Mouse (Mus musculus) urinary bladder, postnatal 14 days (tissue): ENCODE data around the gene Fut7.

ENCODE experiments used
- DNase-seq: peaks from one replicate; pipeline ENCODE4 v3.0.0; 2021; ENCODE audit warnings: low spot score

The Fut7 gene

GRCm38 (mm10) chr2:25425481-25425880 lies 2.4 kb downstream of the Fut7 start:
- no peak for DNase-seq

DNA sequence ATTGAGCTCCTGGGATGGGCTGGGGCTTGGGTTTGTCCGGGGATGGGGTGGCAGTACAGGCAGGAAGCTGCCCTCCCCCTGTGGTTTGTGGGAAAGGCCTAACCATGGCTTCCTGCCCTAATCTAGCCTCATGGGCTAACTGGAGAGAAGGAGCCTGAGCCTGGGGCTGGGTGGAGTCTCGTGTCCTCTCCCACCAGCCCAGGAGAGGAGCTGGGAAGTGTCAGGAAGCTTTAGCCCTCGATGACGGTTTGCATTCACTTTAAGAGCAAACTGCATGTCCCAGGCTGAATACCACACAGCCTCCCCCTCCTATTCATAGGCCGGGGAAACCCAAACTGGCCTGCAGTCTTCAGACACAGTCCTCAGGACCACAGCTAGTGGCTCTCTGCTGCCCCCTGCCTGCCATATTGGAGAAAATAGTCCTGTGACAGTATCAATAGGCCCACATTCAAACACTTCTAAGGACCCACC lies 3.7 kb downstream of the Fut7 start:
- peak; percentile 73 for DNase-seq

GRCm38 (mm10) chr2:25427256-25427655 lies 4.2 kb downstream of the Fut7 start:
- DNase-seq = no peak

DNA sequence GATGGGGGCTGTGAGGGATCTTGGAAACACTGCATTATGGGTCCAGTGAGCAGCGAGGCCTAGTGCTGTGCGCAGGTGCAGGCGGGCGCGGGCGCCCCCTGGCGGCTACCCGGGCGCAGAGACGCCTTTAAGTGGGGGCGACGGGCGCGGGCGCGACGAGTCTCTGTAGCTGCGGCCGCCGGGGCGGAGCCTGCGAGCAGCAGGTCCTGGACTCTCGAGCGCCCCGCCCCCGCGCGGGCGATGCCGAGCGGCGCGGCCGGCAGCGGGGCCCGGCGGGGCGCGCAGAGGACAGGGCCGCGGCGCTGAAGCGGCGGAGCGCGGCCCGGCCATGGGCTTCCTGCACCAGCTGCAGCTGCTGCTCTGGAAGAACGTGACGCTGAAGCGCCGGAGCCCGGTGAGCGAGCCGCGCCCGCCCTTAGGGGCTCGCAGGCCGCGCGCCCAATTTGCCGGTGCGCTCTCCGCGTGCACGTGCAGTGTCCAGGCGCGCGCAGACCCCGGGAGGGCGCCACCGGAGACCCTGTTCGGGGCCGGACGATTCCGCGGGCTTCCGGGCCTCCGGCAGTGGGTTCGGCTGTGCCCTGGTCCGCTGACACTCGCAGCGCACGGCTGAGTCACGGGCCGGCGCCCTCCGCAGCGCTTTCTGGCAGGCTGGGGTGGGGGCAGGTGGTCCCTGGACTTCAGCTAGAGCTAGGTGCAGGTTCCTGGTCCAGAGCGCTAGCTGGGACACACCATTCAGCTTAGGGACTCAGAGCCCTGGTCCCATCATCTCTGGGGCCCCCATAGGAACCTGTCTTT lies 5.6 kb downstream of the Fut7 start, which contains the start of gene Abca2:
Abca2 (plus strand) TSS at position 262 of the 795 bp plus-strand sequence.
- peak; percentile 93 for DNase-seq

DNA sequence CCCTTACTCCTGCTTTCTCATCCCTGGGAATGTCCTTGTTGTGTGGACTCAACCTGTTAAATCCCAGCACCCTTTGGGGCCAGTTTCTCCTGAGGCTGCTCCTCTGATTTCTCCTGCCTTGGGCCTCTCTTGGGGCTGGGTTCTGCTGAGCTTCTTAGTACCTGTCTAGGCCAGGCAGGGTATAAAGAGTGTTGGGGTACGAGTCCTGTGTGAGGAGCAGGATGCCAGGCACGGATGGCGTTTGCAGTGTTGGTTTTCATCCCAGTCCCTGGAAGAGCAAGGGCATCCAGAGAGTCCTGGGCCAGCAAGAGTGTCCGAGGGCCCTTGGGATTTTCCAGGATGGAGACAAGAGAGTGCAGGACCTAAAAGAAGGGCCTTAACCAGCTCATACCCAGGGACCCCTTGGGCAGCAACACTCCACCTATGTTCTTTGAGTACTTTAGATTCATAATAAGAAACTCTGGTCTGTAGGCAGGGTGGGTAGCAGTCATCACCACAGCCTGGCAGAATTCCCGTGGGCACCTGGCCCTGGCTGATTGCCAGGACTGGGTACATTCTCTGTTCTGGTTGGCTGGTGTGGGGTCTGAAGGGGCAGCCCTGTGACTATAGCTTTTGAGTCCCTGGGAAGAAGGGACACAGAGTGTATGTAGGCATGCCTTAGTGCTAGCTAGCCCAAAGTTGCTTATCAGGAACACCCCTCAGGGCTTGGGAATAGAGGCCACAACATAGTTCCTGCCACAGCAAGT lies 6.5 kb downstream of the Fut7 start:
- DNase-seq = no peak

- no peak for DNase-seq
These were observed 7.5 kb downstream of the Fut7 start for GRCm38 (mm10) chr2:25430395-25431233.

GRCm38 (mm10) chr2:25431308-25431855 lies 8.3 kb downstream of the Fut7 start:
- no peak for DNase-seq

GRCm38 (mm10) chr2:25432326-25433098 lies 9.4 kb downstream of the Fut7 start:
- DNase-seq = no peak

GRCm38 (mm10) chr2:25433101-25433500 lies 10.0 kb downstream of the Fut7 start:
- DNase-seq = no peak

DNA sequence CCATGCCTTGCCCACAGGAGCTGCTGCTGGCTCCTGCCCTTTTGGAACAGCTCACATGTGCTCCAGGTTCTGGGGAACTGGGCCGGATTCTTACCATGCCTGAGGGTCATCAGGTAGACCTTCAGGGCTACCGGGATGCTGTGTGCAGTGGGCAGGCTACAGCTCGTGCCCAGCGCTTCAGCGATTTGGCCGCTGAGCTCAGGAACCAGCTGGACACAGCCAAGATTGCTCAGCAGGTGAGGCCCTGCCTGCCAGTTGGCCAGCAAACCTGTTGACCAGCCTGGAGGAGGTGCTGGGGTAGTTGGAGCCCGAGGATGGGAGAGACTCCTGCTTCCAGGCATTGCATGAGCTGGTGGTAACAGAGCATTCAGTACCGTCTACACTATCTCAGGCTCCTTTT lies 11.2 kb downstream of the Fut7 start:
- no peak for DNase-seq

DNA sequence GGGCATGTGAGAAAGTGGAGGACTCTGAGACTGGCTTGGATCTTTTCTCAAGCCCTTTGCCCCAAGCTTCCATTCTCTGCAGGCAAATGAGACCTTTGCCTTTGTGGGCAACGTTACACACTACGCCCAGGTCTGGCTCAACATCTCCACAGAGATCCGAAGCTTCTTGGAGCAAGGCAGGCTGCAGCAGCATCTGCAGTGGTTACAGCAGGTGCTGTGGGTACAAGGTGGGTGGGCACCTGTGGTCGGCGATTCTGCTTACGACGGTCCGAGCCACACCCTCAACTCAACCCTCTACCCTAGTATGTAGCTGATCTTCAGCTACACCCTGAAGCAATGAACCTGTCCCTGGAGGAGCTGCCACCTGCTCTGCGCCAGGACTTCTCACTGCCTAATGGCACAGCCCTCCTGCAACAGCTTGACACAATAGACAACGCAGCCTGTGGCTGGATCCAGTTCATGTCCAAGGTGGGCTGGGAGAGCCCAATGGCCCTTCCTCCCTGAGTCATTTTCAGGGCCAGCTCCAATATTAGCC lies 13.3 kb downstream of the Fut7 start:
- no peak for DNase-seq

DNA sequence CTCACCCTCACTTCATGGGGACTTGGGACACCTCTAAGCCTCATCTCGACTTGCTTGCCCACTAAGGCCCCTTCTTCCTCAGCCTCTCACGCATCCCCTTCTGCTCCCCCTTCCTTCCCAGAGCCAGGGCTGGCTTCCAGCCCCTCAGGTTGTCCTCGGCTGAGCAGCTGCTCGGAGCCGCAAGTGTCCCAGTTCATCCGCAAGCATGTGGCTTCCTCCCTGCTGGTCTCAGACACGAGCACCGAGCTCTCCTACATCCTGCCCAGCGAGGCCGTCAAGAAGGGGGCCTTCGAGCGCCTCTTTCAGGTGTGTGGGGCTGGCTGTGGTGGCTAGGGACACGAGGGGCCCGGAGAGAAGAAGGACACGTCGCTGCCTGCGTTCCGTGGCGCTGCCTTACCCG lies 18.0 kb downstream of the Fut7 start:
- DNase-seq = no peak

DNA sequence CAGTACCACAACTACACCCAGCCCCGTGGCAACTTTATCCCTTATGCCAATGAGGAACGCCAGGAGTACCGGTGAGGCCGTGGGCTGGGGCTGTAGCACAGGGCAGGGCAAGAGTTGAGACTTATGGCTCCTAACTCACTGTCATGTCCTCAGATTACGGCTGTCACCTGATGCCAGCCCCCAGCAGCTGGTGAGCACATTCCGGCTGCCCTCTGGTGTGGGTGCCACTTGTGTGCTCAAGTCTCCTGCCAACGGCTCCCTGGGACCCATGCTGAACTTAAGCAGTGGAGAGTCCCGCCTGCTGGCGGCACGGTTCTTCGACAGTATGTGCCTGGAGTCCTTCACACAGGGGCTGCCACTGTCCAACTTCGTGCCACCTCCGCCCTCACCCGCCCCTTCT lies 19.6 kb downstream of the Fut7 start:
- no peak for DNase-seq

DNA sequence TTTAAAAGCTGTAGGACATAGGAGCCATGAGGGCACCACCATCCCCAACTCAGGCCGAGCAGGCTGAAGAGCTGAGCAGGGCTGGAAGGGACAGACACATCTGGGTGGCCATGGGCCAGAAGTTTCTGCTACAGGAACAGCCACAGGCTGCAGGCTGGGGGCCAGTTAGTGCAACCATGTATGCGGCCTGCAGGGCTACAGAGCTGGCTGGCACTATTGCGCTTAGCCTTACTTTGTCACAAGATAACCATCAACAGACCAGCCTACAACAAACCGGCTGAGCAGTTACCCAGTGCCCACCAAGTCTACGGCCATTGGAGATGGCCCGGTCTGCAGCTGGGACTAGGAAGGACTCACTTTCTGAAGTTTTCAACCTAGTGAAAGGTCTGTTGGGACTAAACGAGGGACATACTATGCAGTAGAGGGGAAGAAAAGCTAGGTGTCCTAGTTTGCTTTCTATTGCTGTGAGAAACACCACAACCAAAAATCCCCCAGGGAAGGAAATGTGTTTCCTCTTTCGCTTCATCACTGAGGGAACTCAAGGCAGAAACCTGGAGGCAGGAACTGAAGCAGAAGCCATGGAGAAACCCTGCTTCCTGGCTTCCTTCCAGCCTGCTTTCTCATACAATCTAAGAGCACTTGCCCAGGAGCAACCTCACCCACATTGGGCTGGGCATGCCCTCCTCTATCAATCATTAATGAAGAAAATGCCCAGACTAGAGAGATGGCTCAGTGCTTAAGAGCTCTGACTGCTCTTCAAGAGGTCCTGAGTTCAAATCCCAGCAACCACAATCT lies 28.0 kb downstream of the Fut7 start:
- no peak for DNase-seq

DNA sequence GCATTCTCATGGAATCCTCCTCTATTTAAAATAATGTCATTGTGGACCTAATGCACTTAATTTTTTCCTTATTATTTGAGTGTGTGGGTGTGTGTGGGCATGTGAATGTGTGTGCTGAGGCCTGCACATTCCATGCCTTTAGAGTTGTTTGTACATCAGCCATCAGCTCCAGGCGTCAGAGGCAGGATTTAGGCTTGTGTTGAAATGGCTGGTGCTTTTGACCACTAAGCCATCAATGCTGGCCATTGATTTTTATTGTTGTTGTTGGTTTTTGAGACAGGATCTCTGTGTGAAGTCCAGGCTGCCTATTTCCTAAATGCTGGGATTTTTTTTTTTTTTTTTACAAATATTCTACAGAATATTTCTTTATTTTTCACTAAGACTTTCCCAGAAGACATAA lies 29.9 kb downstream of the Fut7 start:
- DNase-seq = no peak

- peak; percentile 57 for DNase-seq
These were observed 33.3 kb downstream of the Fut7 start, which contains the start of gene Clic3 for GRCm38 (mm10) chr2:25456205-25456953. Gene Clic3 (plus strand): TSS chr2:25456838.

- no peak for DNase-seq
These were observed 34.2 kb downstream of the Fut7 start for GRCm38 (mm10) chr2:25457022-25457896.

DNA sequence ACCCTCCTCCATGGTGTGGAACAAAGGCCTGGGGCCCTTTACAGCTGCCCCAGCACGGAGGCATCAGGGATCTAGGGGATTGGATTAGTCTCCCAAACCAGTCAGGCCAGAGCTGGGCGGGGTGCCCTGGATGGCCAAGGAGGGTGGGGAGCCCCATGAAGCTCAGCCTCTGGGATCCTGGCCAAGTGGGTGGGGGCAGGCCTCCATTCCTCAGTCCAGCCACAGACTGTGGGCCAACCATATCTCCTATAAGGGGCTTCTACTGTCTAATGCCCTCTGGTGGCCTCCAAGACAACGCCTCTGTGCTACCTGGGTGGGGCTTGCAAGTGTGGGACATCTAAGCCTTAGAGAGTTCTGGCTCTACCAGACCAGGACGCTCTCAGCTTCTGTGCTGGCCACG lies 35.8 kb downstream of the Fut7 start:
- DNase-seq = peak; percentile 83
